Mouse (Mus musculus): ENCODE data around the gene Elavl2.

- no peak for TF ChIP-seq POLR2A (IDR thresholded peaks at IDR 0.05; ENCODE audit: insufficient read depth, low read depth, low read length)
- TF ChIP-seq CTCF (IDR thresholded peaks at IDR 0.05) = no peak
These were observed 109.1 kb downstream of the Elavl2 start for GRCm38 (mm10) chr4:91291526-91291925.
